Mouse (Mus musculus) right cerebral cortex, postnatal 4 days (tissue): ENCODE data around the gene Trak2.
"Not testable (repeated sequence)": the region's sequence is repeated elsewhere in the genome, so short reads cannot be mapped to it uniquely, and the experiment has no call there.

Source experiments
- DNase-seq: peaks from one replicate; pipeline ENCODE4 v3.0.0-alpha.2; 2022

The Trak2 gene

GRCm38 (mm10) chr1:58879291-58879690, 93.9 kb downstream of the Trak2 start:
- DNase-seq: not testable (repeated sequence)

DNA sequence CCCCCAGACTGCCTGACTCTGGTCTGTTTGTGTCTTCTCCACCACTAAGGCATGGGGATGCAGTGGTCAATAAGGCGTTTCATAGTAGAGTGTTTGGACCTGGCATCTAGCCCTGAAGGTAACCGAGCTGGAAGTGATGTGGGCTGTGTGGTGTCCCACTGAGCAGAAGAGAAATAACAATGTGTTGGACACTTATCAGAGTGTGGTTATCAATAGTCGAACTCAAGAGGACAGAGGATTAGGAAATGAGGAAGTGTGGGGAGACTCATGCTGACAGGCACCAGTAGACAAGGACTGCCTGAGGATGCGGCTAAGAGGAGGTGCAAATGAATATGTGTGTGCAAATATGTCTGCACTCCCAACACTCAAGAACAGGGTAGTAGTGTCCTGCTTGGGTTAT, 96.7 kb downstream of the Trak2 start:
- DNase-seq: not testable (repeated sequence)

- DNase-seq: not testable (repeated sequence)
These were observed 112.6 kb downstream of the Trak2 start for GRCm38 (mm10) chr1:58860586-58860985.

DNA sequence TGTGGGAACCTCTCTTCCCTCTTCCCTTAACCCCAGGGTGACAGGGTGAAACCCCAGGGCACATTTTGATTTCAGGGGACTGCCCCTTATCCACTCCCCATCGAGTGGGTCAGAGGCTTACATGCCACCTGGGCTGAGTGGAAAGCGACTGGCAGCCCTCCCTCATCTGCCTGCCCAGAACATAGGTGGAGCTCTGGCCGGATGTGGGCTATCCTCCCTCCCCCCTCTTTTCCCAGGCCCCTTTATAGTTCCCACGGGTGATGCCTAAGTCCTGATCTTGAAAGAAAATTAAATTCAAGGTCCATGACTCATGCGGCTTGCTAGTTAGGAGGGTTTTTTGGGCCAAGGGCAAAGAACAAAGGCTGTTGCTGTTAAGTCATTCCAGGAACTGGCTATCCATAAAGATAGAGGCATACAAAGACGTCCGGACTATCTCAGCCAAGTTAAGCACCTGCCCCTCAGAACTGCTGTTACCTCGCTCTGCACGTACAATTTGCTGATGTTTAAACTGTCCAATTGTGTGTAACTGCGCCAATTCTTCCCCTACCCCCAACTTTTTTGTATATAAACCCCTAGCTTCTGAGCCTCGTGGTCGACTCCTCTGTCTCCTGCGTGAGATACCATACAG, 113.4 kb downstream of the Trak2 start:
- DNase-seq: not testable (repeated sequence)

DNA sequence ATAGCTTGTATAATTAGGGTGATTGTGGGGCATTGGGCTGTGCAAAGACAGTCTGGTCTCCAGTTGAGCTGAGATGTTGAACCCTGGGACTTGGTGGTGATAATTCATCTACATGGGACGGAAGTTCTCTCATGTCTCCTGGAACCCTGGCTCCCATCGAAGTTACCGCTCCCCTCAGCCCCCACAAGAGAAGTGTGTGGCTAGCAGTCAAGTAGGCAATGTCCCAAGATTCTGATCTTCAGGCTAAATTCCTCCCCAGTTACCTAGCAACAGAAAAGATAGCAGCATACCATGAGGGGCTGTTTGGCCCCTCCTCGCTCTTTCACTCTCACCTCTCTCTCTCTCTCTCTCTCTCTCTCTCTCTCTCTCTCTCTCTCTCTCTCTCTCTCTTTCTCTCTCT, 114.1 kb downstream of the Trak2 start:
- DNase-seq: not testable (repeated sequence)

- DNase-seq: not testable (repeated sequence)
These were observed 116.4 kb downstream of the Trak2 start for GRCm38 (mm10) chr1:58856811-58857210.
